Mouse (Mus musculus): ENCODE measurements around the gene Gm16223. TPM values are rescaled to one million over a fixed set of nuclear protein-coding genes. Genes with fewer than 3 reads are reported as not detected.

The Gm16223 gene
- polyA plus RNA-seq (2012) = not detected in 2 replicates

DNA sequence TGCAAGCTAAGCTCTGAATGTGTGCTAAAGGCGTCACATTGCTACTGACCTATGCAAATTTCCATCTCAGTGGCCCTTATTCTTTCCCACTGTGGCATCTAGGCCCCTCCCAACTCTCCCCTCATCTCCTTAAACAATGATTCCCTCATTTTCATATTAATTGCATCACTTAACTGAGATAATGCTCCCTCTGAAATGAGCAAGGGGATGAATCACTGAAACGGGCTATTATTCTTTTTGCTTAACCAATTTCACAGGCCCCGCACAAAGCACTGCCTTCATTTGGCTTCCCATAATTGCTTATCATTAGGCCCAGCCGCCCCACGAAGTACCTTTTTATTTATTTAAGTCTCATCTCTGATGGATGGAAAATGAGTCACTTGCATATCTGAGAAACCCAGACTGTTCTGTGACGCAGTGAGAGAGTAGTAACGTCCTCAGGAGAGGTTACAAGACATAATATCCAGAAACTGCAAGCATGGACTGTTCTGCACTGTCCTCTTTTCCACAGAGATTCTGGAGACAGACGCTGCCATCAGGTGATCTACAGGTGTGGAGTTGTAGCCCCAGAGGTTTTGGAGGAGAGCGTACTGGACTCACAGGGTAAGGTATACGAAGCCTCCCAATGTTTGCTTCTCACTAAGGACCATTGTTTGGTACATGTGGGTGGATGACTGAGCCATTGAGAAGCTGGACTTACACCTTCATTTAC, at the start of gene Gm16223:
Gene Gm16223, plus strand, starts transcription at position 485 of the 712 bp plus-strand sequence.
- TF ChIP-seq GATA1 (IDR thresholded peaks at IDR 0.05; ENCODE audit: low read length) = no peak

- TF ChIP-seq GATA1 (IDR thresholded peaks at IDR 0.05; ENCODE audit: low read length) = no peak
Observed at GRCm38 (mm10) chr5:42022029-42022428, 45.7 kb upstream of the Gm16223 start.

DNA sequence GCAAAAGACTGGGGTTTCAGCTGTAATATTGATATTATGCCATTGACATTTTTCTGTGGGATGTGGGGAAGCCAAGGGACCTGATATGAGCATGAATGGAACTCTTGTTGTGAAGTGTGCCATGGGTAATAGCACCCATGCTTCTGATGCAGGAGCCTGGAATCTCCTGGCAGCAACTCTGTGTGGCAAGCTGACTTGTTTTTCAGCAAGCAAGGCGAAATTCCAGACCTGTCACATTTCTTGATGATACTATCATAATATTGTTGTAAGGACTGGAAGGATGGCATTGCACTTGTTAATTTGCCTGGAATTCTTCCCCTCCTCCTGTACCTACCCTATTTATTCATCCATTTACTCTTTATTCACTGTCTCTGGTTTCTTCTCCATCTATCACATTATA, 44.2 kb upstream of the Gm16223 start:
- no peak for TF ChIP-seq GATA1 (IDR thresholded peaks at IDR 0.05; ENCODE audit: low read length)

DNA sequence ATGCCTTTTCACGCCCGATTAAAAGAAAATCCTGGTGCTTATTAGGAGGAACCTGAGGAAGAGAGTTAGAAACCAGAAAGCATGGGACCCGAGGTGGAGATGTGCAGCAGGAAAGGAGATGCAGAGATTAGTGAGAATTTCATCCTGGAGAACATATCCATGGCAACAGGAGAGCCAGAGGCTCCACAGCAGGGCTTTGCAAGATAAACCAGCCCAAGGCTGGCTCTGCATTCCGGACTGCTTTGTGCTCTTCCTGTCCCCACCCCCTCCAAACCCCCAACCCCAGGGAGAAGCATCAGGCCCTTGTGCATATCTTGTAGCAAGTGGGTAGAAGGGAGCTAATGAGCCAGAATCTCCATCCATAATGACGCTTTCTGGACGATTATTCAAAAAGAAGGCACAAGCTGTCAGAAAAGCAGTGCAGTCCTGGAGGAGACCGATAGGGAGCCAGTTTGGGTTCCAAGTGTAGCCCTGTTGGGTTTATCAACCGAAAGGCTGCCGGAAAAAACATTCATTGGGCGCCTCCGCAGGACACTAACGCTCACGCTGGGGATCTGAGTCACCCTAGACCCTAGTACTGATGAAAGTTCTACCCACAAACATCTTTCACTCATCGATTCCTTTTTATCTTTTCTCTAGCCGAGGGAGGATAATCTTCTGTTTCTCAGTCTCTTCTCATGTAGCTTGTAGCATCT, 31.2 kb upstream of the Gm16223 start:
- TF ChIP-seq GATA1 (IDR thresholded peaks at IDR 0.05; ENCODE audit: low read length) = no peak

DNA sequence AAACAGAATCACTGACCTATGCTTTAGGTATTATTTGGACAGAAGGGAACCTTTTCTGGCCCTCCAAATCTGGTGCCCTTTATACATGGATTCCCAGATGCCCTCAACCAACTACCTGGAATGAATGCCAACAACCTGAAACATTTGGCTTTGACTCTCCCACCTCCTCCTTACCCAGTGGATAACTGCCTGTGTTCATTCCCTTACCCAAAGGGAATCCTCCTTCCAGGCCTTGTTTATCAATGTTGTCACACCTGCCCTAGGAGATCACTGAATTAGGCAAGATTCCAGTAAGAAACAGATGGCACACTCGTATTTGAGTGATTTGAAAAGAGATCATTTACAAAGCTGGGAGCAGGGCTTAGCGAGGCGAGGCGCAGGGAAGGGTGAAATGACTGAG, 13.1 kb upstream of the Gm16223 start:
- no peak for TF ChIP-seq GATA1 (IDR thresholded peaks at IDR 0.05; ENCODE audit: low read length)

DNA sequence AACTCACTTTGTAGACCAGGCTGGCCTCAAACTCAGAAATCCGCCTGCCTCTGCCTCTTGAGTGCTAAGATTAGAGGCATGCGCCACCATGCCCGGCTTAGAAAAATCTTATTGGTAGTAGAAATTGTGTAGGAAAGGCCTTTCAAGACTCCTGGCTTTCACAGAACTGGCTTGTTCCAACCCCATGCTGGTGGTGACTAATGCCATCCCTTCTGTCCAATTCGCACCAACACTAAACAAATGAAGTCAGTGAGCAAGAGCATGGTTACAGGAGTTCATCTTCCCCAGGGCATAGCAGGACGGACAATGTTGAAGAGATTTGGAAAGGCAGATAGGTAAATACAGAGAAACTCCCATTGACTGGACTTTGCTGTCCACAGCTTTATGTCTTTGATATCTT, 12.6 kb upstream of the Gm16223 start:
- no peak for TF ChIP-seq GATA1 (IDR thresholded peaks at IDR 0.05; ENCODE audit: low read length)

DNA sequence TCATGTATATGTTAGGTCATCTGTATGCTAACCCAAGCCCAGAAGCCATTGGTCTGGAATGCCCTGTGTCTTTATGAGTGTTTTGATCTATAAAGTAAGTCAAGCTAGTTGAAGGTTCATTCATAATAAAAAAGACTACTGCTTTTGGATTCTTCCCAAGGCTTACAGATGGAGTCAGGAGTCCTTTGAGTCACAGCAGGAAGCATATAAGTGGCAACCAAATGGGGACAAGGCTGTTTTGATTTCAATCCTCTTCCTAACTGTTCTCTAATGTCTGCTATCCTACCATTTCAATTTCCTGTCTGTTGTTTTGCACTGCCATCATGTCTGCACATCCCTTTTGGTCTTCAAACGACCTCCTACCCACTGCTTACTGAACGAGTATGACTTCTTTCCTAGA, 2.7 kb upstream of the Gm16223 start:
- no peak for TF ChIP-seq GATA1 (IDR thresholded peaks at IDR 0.05; ENCODE audit: low read length)

DNA sequence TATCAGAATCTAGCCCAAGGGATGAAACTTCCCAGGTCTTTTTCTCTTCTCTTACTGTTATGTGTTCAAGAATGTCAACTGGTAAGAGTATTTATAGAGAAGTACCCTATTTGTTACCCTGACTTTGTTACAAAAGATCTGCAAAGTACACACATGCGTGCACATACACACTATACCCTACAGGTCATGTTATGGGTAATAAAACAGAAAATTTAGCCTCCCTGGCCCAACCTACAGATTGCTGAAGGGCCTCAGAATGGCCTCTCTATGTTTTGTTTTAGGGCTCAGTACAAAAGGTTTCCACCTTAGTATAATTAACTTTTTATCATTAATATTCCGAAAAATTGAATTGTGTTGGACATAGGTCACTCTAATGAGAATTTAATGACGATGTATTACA, 685 bp upstream of the Gm16223 start:
- no peak for TF ChIP-seq GATA1 (IDR thresholded peaks at IDR 0.05; ENCODE audit: low read length)

DNA sequence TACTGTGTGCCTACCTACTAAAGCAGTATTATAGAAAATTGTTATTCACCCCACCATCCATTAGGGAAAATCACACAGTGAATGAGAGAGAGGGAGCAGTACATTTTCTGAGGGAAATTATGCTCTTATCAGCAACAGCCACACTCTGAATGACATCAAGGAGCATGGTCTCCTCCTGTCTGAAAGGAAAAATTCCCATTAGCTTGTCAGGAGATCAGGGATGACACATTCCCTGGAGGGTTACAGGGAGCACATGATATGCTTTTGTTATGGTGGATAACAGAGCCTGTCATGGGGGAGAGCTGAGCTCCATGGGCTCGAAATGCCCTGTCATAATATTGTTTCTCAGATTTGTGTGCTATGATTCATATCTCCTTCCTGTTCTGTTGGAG, 424 bp downstream of the Gm16223 start:
- TF ChIP-seq GATA1 (IDR thresholded peaks at IDR 0.05; ENCODE audit: low read length) = no peak

DNA sequence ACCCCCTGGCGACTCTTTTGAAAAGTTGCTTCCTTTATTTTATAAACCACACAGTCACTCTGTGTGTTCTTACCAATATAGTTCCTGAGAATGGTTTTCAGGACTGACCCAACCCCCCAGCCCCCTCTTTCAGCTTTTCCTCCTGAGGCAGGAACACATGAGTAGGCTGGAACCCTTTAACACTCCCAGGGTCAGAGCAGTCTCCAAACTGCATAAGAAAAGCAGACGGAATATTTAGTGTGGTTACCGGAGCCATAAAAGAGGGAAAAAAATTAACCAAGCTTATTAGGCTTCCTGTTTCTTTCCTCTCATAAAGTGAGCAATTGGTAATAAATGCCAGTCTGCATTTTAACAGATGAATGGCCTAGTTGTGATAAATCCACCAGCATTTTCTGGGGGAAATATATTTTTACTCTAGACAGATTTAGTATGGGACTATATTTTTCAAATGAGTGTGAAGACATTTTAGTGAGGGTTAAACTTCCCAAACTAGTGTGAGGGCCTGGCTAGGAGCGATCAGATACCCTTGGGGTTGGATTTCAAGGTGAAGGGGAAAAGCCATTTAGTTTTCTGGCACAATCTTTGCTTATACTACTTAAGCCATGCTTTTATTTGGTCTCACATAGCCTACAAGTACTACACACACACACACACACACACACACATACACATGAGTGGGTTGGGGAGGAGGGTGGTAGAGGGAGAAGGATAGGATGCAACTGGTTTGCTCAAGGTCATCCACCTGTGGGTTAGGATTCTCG, 49.0 kb downstream of the Gm16223 start:
- no peak for TF ChIP-seq GATA1 (IDR thresholded peaks at IDR 0.05; ENCODE audit: low read length)

- no peak for TF ChIP-seq GATA1 (IDR thresholded peaks at IDR 0.05; ENCODE audit: low read length)
Observed at GRCm38 (mm10) chr5:42125562-42125961, 57.8 kb downstream of the Gm16223 start.

GRCm38 (mm10) chr5:42155626-42156025, 87.9 kb downstream of the Gm16223 start:
- TF ChIP-seq GATA1 (IDR thresholded peaks at IDR 0.05; ENCODE audit: low read length) = no peak

DNA sequence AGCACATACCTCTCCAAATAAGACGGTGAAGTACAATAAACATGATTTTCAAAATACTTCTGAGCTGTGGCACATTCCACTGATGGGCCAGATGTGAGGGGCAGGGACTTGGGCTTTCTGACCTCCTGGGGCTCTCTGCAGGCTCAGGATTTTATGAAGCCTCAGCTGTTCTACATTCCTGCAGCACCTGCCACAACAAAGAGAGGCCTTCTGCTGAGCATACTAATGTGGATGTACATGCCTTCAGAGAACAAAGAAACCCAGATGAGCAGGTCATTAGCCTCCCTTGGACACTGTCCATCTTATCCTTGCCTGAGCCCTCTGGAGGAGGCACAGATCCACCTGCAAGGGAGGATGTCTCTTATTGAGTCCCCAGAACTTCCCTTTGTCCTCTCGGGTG, 97.0 kb downstream of the Gm16223 start:
- TF ChIP-seq GATA1 (IDR thresholded peaks at IDR 0.05; ENCODE audit: low read length) = no peak

GRCm38 (mm10) chr5:42166311-42166710, 98.6 kb downstream of the Gm16223 start:
- no peak for TF ChIP-seq GATA1 (IDR thresholded peaks at IDR 0.05; ENCODE audit: low read length)

DNA sequence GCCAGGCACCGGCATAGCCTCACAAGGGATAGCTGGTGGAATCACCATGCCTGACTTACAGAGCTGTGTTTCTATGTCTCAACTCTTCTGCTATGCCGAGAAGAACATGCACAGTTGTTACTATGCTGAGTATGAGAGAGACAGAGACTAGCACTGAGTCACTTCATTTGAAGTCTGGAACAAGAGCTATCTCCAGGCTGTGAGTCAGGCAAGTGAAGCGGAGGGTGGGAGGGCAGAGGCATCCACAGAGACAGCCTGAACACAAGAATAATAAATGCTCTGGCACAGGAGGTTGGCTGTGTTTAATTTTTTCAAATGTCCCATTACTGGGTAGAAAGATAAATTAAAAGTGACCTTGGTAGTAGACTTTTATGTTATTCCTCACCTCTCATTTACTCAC, 100.3 kb downstream of the Gm16223 start:
- TF ChIP-seq GATA1 (IDR thresholded peaks at IDR 0.05; ENCODE audit: low read length) = no peak

GRCm38 (mm10) chr5:42168785-42169184, 101.0 kb downstream of the Gm16223 start:
- TF ChIP-seq GATA1 (IDR thresholded peaks at IDR 0.05; ENCODE audit: low read length) = no peak
